Mouse (Mus musculus) spleen, adult 2 months (tissue): ENCODE measurements at regions not wholly inside any gene's neighbourhood (a gene's known extent, or its start where the extent isn't known, plus 50 kb on each side); places are given as distances from the start of the nearest gene placed in this dataset.

ENCODE experiments used
- CTCF ChIP-seq: fragments of 200-500 bp; IDR thresholded peaks from 2 replicates; pipeline ENCODE4 v1.5.1; 2011; ENCODE audit warnings: mild to moderate bottlenecking, inconsistent platforms; ENCODE audit not compliant: insufficient read depth, insufficient read length, insufficient replicate concordance; ENCODE audit errors: extremely low read depth
- POLR2A ChIP-seq: fragments of 200-500 bp; IDR thresholded peaks from 2 replicates; pipeline ENCODE4 v1.6.1; 2011; ENCODE audit warnings: low read depth, low read length, inconsistent platforms

DNA sequence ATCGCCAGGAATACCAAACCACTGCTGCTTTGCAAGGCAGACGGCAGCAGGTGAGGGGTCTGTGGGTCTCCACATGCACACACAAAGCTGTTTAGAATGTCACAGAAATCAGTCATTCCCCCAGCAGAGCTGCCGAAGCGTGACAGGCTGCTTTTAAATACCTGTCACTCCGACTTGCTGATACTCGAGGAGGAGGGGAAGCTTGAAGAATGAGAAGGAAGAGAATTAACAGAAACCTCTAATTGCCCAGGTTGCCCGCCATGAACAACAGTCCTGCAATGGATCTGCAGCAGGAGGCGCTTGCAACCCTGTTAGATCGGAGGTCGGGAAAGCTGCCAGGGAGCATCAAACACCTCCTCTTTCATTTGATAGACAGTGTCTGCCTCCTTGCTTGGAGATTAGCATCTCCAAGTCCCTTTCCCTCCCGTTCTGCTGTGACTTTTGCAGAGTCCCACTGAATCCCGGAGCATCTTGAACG, 150.5 kb downstream of the Abhd5 start:
- no peak for TF ChIP-seq CTCF
- TF ChIP-seq POLR2A = no peak
